Mouse (Mus musculus) bone marrow, adult 2 months (tissue): Measurements from ENCODE around the gene Hbp1.

Source experiments
- CTCF ChIP-seq: fragments of 200-500 bp; IDR thresholded peaks from 2 replicates; pipeline ENCODE4 v1.5.1; 2011; ENCODE audit warnings: low read length, control low read depth; ENCODE audit not compliant: control insufficient read depth, insufficient read depth
- POLR2A ChIP-seq: fragments of 200-500 bp; IDR thresholded peaks from 2 replicates; pipeline ENCODE4 v1.6.1; 2011; ENCODE audit warnings: low read depth, mild to moderate bottlenecking, control low read depth, low read length, borderline replicate concordance; ENCODE audit not compliant: control insufficient read depth

DNA sequence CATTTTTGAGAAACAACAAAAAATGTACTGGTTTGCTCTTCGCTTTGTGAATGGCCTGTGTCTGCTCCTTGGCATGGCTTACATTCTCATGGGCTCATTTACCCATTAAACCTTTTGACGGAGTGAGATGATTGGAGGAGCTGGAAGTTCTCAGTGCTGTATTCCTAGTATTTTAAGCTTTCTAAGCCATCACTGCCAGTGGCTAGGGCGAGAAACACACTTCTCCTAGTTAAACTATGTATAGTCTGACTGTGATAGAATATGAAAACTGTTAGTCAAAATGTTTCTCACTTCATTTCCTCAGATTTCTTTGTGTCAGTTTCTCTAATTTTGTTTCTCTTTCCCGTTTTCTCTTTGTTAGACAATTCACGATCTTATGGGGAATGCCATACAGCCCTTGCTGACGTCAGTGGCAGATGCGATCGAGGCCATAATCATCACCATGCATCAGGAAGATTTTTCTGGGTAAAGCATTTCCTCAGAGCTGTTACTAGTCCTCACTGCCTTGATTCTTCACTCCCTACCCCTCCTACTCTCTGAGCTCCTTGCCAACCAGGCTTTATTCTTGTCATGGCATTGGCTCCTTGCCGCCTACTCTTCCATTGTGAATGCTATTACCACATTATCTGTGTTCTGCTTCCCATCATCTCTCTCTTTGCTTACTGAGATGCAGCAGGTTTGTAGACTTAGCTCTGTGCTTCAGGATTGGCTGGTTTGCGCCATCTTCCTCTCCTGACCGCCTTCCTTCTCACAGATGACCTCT, 64.3 kb downstream of the Hbp1 start:
- TF ChIP-seq CTCF (no peak), POLR2A (no peak)
